Mouse (Mus musculus): ENCODE data around the gene Elf2. TPM values are rescaled to one million over a fixed set of nuclear protein-coding genes. Genes with fewer than 3 reads are reported as not detected.
A peak's percentile ranks its signal among the peaks of the same experiment; 100 is the strongest.

Gene Elf2
- polyA plus RNA-seq, 1 experiment from 2014 or later = 47.1 TPM

GRCm38 (mm10) chr3:51232205-51232910, 108.1 kb downstream of the Elf2 start:
- Histone ChIP-seq H3K4me2 (no peak overlapping the region), H3K9me3 (no peaks in the 10 kb centered on the region), H3K27ac (no peak overlapping the region), H3K36me3 (no peaks in the 10 kb centered on the region), H3K9ac (no peak overlapping the region), H3K27me3 (no peaks in the 10 kb centered on the region), H3K4me3 (no peak overlapping the region), H3K4me1 (replicated peaks) (peaks cover 31% of the 10 kb centered on the region)
- ATAC-seq (ENCODE audit: low FRiP score) = no peak
- 96% methylated on average over 3 of the region's 3 CpGs for WGBS

- ATAC-seq (ENCODE audit: low FRiP score) = no peak
- Histone ChIP-seq H3K27ac (no peak overlapping the region), H3K27me3 (no peaks in the 10 kb centered on the region), H3K4me1 (replicated peaks) (peaks cover 37% of the 10 kb centered on the region), H3K4me2 (no peak overlapping the region), H3K4me3 (no peak overlapping the region), H3K9ac (no peak overlapping the region), H3K36me3 (no peaks in the 10 kb centered on the region), H3K9me3 (no peaks in the 10 kb centered on the region)
- 78% methylated on average over 3 of the region's 3 CpGs for WGBS
Observed at GRCm38 (mm10) chr3:51231499-51231898, 109.0 kb downstream of the Elf2 start.

- Histone ChIP-seq H3K36me3 (no peaks in the 10 kb centered on the region), H3K27ac (no peak overlapping the region), H3K4me1 (replicated peaks) (peaks cover 42% of the 10 kb centered on the region), H3K4me3 (no peak overlapping the region), H3K9ac (no peak overlapping the region), H3K27me3 (no peaks in the 10 kb centered on the region), H3K4me2 (no peak overlapping the region), H3K9me3 (no peaks in the 10 kb centered on the region)
- 81% methylated on average over 5 of the region's 5 CpGs for WGBS
- ATAC-seq (ENCODE audit: low FRiP score) = no peak
Observed at GRCm38 (mm10) chr3:51230886-51231285, 109.6 kb downstream of the Elf2 start.

- no peaks in the 10 kb centered on the region for H3K27me3 ChIP-seq
- no peak overlapping the region for H3K9ac ChIP-seq
- 93% methylated on average over 6 of the region's 6 CpGs for WGBS
- no peak overlapping the region for H3K4me3 ChIP-seq
- H3K4me2 ChIP-seq = no peak overlapping the region
- no peaks in the 10 kb centered on the region for H3K9me3 ChIP-seq
- H3K4me1 ChIP-seq (replicated peaks) = peaks cover 43% of the 10 kb centered on the region
- no peak overlapping the region for H3K27ac ChIP-seq
- H3K36me3 ChIP-seq = no peaks in the 10 kb centered on the region
- ATAC-seq (ENCODE audit: low FRiP score) = no peak
Observed at GRCm38 (mm10) chr3:51230146-51230835, 110.2 kb downstream of the Elf2 start.

GRCm38 (mm10) chr3:51229226-51229625, 111.2 kb downstream of the Elf2 start:
- Histone ChIP-seq H3K27ac (no peak overlapping the region), H3K4me2 (no peak overlapping the region), H3K4me3 (no peak overlapping the region), H3K27me3 (no peaks in the 10 kb centered on the region), H3K36me3 (no peaks in the 10 kb centered on the region), H3K4me1 (replicated peaks) (peaks cover 39% of the 10 kb centered on the region), H3K9me3 (no peaks in the 10 kb centered on the region), H3K9ac (no peak overlapping the region)
- ATAC-seq (ENCODE audit: low FRiP score) = no peak
- WGBS = 81% methylated on average over 3 of the region's 3 CpGs

- ATAC-seq (ENCODE audit: low FRiP score) = no peak
- H3K4me1 ChIP-seq (replicated peaks) = peaks cover 38% of the 10 kb centered on the region
- no peaks in the 10 kb centered on the region for H3K27me3 ChIP-seq
- no peak overlapping the region for H3K4me3 ChIP-seq
- H3K9ac ChIP-seq = no peak overlapping the region
- H3K36me3 ChIP-seq = no peaks in the 10 kb centered on the region
- 81% methylated on average over 9 of the region's 9 CpGs for WGBS
- no peak overlapping the region for H3K27ac ChIP-seq
- H3K9me3 ChIP-seq = no peaks in the 10 kb centered on the region
- H3K4me2 ChIP-seq = no peak overlapping the region
Observed at GRCm38 (mm10) chr3:51228821-51229205, 111.7 kb downstream of the Elf2 start.

- WGBS = 80% methylated on average over 10 of the region's 10 CpGs
- Histone ChIP-seq H3K9ac (no peak overlapping the region), H3K4me1 (replicated peaks) (peaks cover 43% of the 10 kb centered on the region), H3K27ac (no peak overlapping the region), H3K4me2 (no peak overlapping the region), H3K9me3 (no peaks in the 10 kb centered on the region), H3K4me3 (no peak overlapping the region), H3K27me3 (no peaks in the 10 kb centered on the region), H3K36me3 (no peaks in the 10 kb centered on the region)
- ATAC-seq (ENCODE audit: low FRiP score) = no peak
Observed at GRCm38 (mm10) chr3:51228038-51228820, 112.2 kb downstream of the Elf2 start.

- no peak overlapping the region for H3K27ac ChIP-seq
- no peaks in the 10 kb centered on the region for H3K27me3 ChIP-seq
- H3K4me2 ChIP-seq = peak overlapping the region; percentile 60
- no peaks in the 10 kb centered on the region for H3K36me3 ChIP-seq
- H3K4me1 ChIP-seq (replicated peaks) = peaks cover 46% of the 10 kb centered on the region
- no peak for ATAC-seq (ENCODE audit: low FRiP score)
- no peak overlapping the region for H3K4me3 ChIP-seq
- WGBS = 89% methylated on average over 3 of the region's 3 CpGs
- H3K9ac ChIP-seq = no peak overlapping the region
- no peaks in the 10 kb centered on the region for H3K9me3 ChIP-seq
Observed at GRCm38 (mm10) chr3:51226601-51227000, 113.9 kb downstream of the Elf2 start.

GRCm38 (mm10) chr3:51225979-51226378, 114.5 kb downstream of the Elf2 start:
- H3K4me3 ChIP-seq = peak overlapping the region; percentile 90
- no peaks in the 10 kb centered on the region for H3K36me3 ChIP-seq
- H3K9me3 ChIP-seq = no peaks in the 10 kb centered on the region
- H3K27ac ChIP-seq = no peak overlapping the region
- 94% methylated on average over 10 of the region's 10 CpGs for WGBS
- peaks cover 41% of the 10 kb centered on the region for H3K4me1 ChIP-seq (replicated peaks)
- peak overlapping the region; percentile 60 for H3K4me2 ChIP-seq
- H3K27me3 ChIP-seq = no peaks in the 10 kb centered on the region
- ATAC-seq (ENCODE audit: low FRiP score) = no peak
- no peak overlapping the region for H3K9ac ChIP-seq

GRCm38 (mm10) chr3:51225226-51225750, 115.2 kb downstream of the Elf2 start:
- Histone ChIP-seq H3K4me3 (peak overlapping the region; percentile 90), H3K9ac (peak overlapping the region; percentile 95), H3K36me3 (no peaks in the 10 kb centered on the region), H3K4me2 (peak overlapping the region; percentile 60), H3K4me1 (replicated peaks) (peaks cover 36% of the 10 kb centered on the region), H3K27ac (peak overlapping the region; percentile 99), H3K9me3 (no peaks in the 10 kb centered on the region), H3K27me3 (no peaks in the 10 kb centered on the region)
- under 1% methylated on average over 39 of the region's 39 CpGs for WGBS
- no peak for ATAC-seq (ENCODE audit: low FRiP score)

- under 1% methylated on average over 91 of the region's 100 CpGs for WGBS
- peak within 1 kb of the TSS; percentile 60 for H3K4me2 ChIP-seq
- peak within 1 kb of the TSS; percentile 99 for H3K27ac ChIP-seq
- no peaks in the 10 kb centered on the region for H3K27me3 ChIP-seq
- ATAC-seq (ENCODE audit: low FRiP score) = peak; percentile 93
- H3K36me3 ChIP-seq = no peaks in the 10 kb centered on the region
- peak within 1 kb of the TSS; percentile 95 for H3K9ac ChIP-seq
- peak within 1 kb of the TSS; percentile 90 for H3K4me3 ChIP-seq
- no peaks in the 10 kb centered on the region for H3K9me3 ChIP-seq
- peaks cover 36% of the 10 kb centered on the region for H3K4me1 ChIP-seq (replicated peaks)
Observed at GRCm38 (mm10) chr3:51224363-51225225, 115.9 kb downstream of the Elf2 start, which contains the start of gene Noct. Gene Noct (plus strand): TSS chr3:51224447.

All from hindbrain, embryonic 13.5 days (tissue).